Mouse (Mus musculus) myocyte (in vitro differentiated cells): ENCODE measurements around the gene Erf.

ENCODE experiments used
- E2F4 ChIP-seq: IDR thresholded peaks from one replicate; pipeline ENCODE4 v1.6.1; 2011; ENCODE audit warnings: mild to moderate bottlenecking, control low read depth, moderate library complexity; ENCODE audit not compliant: insufficient read depth
- MYOD1 ChIP-seq, 3 experiments: IDR thresholded peaks; one replicate each; pipeline ENCODE4 v1.6.1; 2011; ENCODE audit warnings: control low read depth in 2 of 3, low read depth in 2 of 3, mild to moderate bottlenecking in 2 of 3, moderate library complexity in 1 of 3; ENCODE audit not compliant: insufficient read length in 2 of 3, control insufficient read depth in 1 of 3
- POLR2A ChIP-seq: IDR thresholded peaks from one replicate; pipeline ENCODE4 v1.6.1; 2011; ENCODE audit warnings: low read depth, mild to moderate bottlenecking, control low read depth, moderate library complexity; ENCODE audit not compliant: insufficient read length
- POLR2AphosphoS2 ChIP-seq: IDR thresholded peaks from one replicate; pipeline ENCODE4 v1.6.1; 2011; ENCODE audit warnings: low read depth, control low read depth; ENCODE audit not compliant: insufficient read length
- REST ChIP-seq: IDR thresholded peaks from one replicate; pipeline ENCODE4 v1.6.1; 2011; ENCODE audit warnings: mild to moderate bottlenecking, control low read depth, moderate library complexity; ENCODE audit not compliant: insufficient read depth, insufficient read length
- TCF12 ChIP-seq: IDR thresholded peaks from one replicate; pipeline ENCODE4 v1.6.1; 2011; ENCODE audit warnings: mild to moderate bottlenecking, control low read depth; ENCODE audit not compliant: poor library complexity, insufficient read depth, severe bottlenecking

GRCm38 (mm10) chr7:25210482-25210881, 40.1 kb downstream of the Erf start:
- TF ChIP-seq POLR2A (no peak), E2F4 (no peak), TCF12 (no peak), POLR2AphosphoS2 (no peak), MYOD1 (IDR thresholded peaks at IDR 0.05; ENCODE audit: control insufficient read depth in 1 of 3, insufficient read length in 2 of 3, low read depth in 2 of 3) (peak in 1 of 3 experiments; percentile 52), REST (no peak)
